Mouse (Mus musculus): Measurements from ENCODE around the gene Fam126a.

The Fam126a gene

GRCm38 (mm10) chr5:24040601-24041000 is 10.1 kb upstream of the Fam126a start:
- DNase-seq (ENCODE audit: low read depth, low spot score) = no peak

- no peak for DNase-seq (ENCODE audit: low read depth, low spot score)
Measured at GRCm38 (mm10) chr5:24039423-24039822, 8.9 kb upstream of the Fam126a start.

- no peak for DNase-seq (ENCODE audit: low read depth, low spot score)
Measured at GRCm38 (mm10) chr5:24038819-24039218, 8.3 kb upstream of the Fam126a start.

- no peak for DNase-seq (ENCODE audit: low read depth, low spot score)
Measured at GRCm38 (mm10) chr5:24038190-24038589, 7.7 kb upstream of the Fam126a start.

- no peak for DNase-seq (ENCODE audit: low read depth, low spot score)
Measured at GRCm38 (mm10) chr5:24036731-24037130, 6.2 kb upstream of the Fam126a start.

- DNase-seq (ENCODE audit: low read depth, low spot score) = no peak
Measured at GRCm38 (mm10) chr5:24034970-24035369, 4.5 kb upstream of the Fam126a start.

GRCm38 (mm10) chr5:24034091-24034490 is 3.6 kb upstream of the Fam126a start:
- no peak for DNase-seq (ENCODE audit: low read depth, low spot score)

- no peak for DNase-seq (ENCODE audit: low read depth, low spot score)
Measured at GRCm38 (mm10) chr5:24029946-24030578, 428 bp downstream of the Fam126a start.

- DNase-seq (ENCODE audit: low read depth, low spot score) = no peak
Measured at GRCm38 (mm10) chr5:24029331-24029771, 1.1 kb downstream of the Fam126a start.

GRCm38 (mm10) chr5:24024957-24025356 is 5.5 kb downstream of the Fam126a start:
- DNase-seq (ENCODE audit: low read depth, low spot score) = no peak

GRCm38 (mm10) chr5:24023226-24023625 is 7.3 kb downstream of the Fam126a start:
- DNase-seq (ENCODE audit: low read depth, low spot score) = no peak

GRCm38 (mm10) chr5:24021683-24022082 is 8.8 kb downstream of the Fam126a start:
- DNase-seq (ENCODE audit: low read depth, low spot score) = no peak

GRCm38 (mm10) chr5:24020380-24020779 is 10.1 kb downstream of the Fam126a start:
- no peak for DNase-seq (ENCODE audit: low read depth, low spot score)

GRCm38 (mm10) chr5:24019341-24020185 is 10.9 kb downstream of the Fam126a start:
- DNase-seq (ENCODE audit: low read depth, low spot score) = no peak

- no peak for DNase-seq (ENCODE audit: low read depth, low spot score)
Measured at GRCm38 (mm10) chr5:24018621-24019261, 11.7 kb downstream of the Fam126a start.

GRCm38 (mm10) chr5:24016912-24017311 is 13.6 kb downstream of the Fam126a start:
- no peak for DNase-seq (ENCODE audit: low read depth, low spot score)

- DNase-seq (ENCODE audit: low read depth, low spot score) = no peak
Measured at GRCm38 (mm10) chr5:24013338-24014003, 17.0 kb downstream of the Fam126a start.

- DNase-seq (ENCODE audit: low read depth, low spot score) = no peak
Measured at GRCm38 (mm10) chr5:23999083-23999671, 31.3 kb downstream of the Fam126a start.

GRCm38 (mm10) chr5:23995951-23996350 is 34.5 kb downstream of the Fam126a start:
- no peak for DNase-seq (ENCODE audit: low read depth, low spot score)

- DNase-seq (ENCODE audit: low read depth, low spot score) = no peak
Measured at GRCm38 (mm10) chr5:23994929-23995328, 35.6 kb downstream of the Fam126a start.

GRCm38 (mm10) chr5:23994231-23994630 is 36.3 kb downstream of the Fam126a start:
- DNase-seq (ENCODE audit: low read depth, low spot score) = no peak

GRCm38 (mm10) chr5:23993553-23993894 is 37.0 kb downstream of the Fam126a start:
- no peak for DNase-seq (ENCODE audit: low read depth, low spot score)
